Mouse (Mus musculus): ENCODE data around the gene Tubg2. TPM values are rescaled to one million over a fixed set of nuclear protein-coding genes. Genes with fewer than 3 reads are reported as not detected.

The Tubg2 gene
- polyA plus RNA-seq, 1 experiment, result 2.4 TPM

- DNase-seq, result no peak
- TF ChIP-seq CTCF (IDR thresholded peaks at IDR 0.05; ENCODE audit: insufficient read depth, low read length) (peak; percentile 38), POLR2A (IDR thresholded peaks at IDR 0.05; ENCODE audit: borderline replicate concordance, extremely low read depth, low read depth, low read length) (no peak)
- Histone ChIP-seq H3K4me1 (ENCODE audit: control insufficient read depth, insufficient read depth, low read length) (peaks cover 18% of the 10 kb centered on the region), H3K4me3 (replicated peaks; ENCODE audit: extremely low read depth, low read depth, low read length) (peak within 1 kb of the TSS; percentile 37)
- 20% methylated on average over 14 of the region's 14 CpGs for WGBS
Measured at GRCm38 (mm10) chr11:101174851-101175628, 19.3 kb downstream of the Tubg2 start, which contains the start of gene Ccr10. TSS of gene Ccr10 (minus strand) at chr11:101175443.

- H3K4me1 ChIP-seq (ENCODE audit: control insufficient read depth, insufficient read depth, low read length), result peaks cover 18% of the 10 kb centered on the region
- DNase-seq, result no peak
- TF ChIP-seq CTCF (IDR thresholded peaks at IDR 0.05; ENCODE audit: insufficient read depth, low read length) (no peak), POLR2A (IDR thresholded peaks at IDR 0.05; ENCODE audit: borderline replicate concordance, extremely low read depth, low read depth, low read length) (no peak)
- H3K4me3 ChIP-seq (replicated peaks; ENCODE audit: extremely low read depth, low read depth, low read length), result no peak overlapping the region
- WGBS, result 11% methylated on average over 11 of the region's 11 CpGs
Measured at GRCm38 (mm10) chr11:101175636-101176116, 20.0 kb downstream of the Tubg2 start.

- H3K4me1 ChIP-seq (ENCODE audit: control insufficient read depth, insufficient read depth, low read length), result peaks cover 18% of the 10 kb centered on the region
- TF ChIP-seq CTCF (IDR thresholded peaks at IDR 0.05; ENCODE audit: insufficient read depth, low read length) (0 out of 2 replicates have a peak, but pooled peaks have one; percentile 21), POLR2A (IDR thresholded peaks at IDR 0.05; ENCODE audit: borderline replicate concordance, extremely low read depth, low read depth, low read length) (no peak)
- 2% methylated on average over 25 of the region's 25 CpGs for WGBS
- H3K4me3 ChIP-seq (replicated peaks; ENCODE audit: extremely low read depth, low read depth, low read length), result no peak overlapping the region
- DNase-seq, result no peak
Measured at GRCm38 (mm10) chr11:101176117-101176691, 20.5 kb downstream of the Tubg2 start.

GRCm38 (mm10) chr11:101176933-101177773, 21.4 kb downstream of the Tubg2 start:
- TF ChIP-seq CTCF (IDR thresholded peaks at IDR 0.05; ENCODE audit: insufficient read depth, low read length), result peak; percentile 63
- no peak for TF ChIP-seq POLR2A (IDR thresholded peaks at IDR 0.05; ENCODE audit: borderline replicate concordance, extremely low read depth, low read depth, low read length)
- Histone ChIP-seq H3K4me1 (ENCODE audit: control insufficient read depth, insufficient read depth, low read length) (peaks cover 15% of the 10 kb centered on the region), H3K4me3 (replicated peaks; ENCODE audit: extremely low read depth, low read depth, low read length) (no peak overlapping the region)
- WGBS, result 41% methylated on average over 22 of the region's 22 CpGs
- peak; percentile 41 for DNase-seq

- no peak for DNase-seq
- WGBS, result 78% methylated on average over 36 of the region's 36 CpGs
- TF ChIP-seq POLR2A (IDR thresholded peaks at IDR 0.05; ENCODE audit: borderline replicate concordance, extremely low read depth, low read depth, low read length) (no peak), CTCF (IDR thresholded peaks at IDR 0.05; ENCODE audit: insufficient read depth, low read length) (no peak)
- Histone ChIP-seq H3K4me1 (ENCODE audit: control insufficient read depth, insufficient read depth, low read length) (peaks cover 8% of the 10 kb centered on the region), H3K4me3 (replicated peaks; ENCODE audit: extremely low read depth, low read depth, low read length) (no peak overlapping the region)
Measured at GRCm38 (mm10) chr11:101178061-101179058, 22.7 kb downstream of the Tubg2 start.

- H3K4me3 ChIP-seq (replicated peaks; ENCODE audit: extremely low read depth, low read depth, low read length), result no peak overlapping the region
- TF ChIP-seq CTCF (IDR thresholded peaks at IDR 0.05; ENCODE audit: insufficient read depth, low read length) (no peak), POLR2A (IDR thresholded peaks at IDR 0.05; ENCODE audit: borderline replicate concordance, extremely low read depth, low read depth, low read length) (no peak)
- H3K4me1 ChIP-seq (ENCODE audit: control insufficient read depth, insufficient read depth, low read length), result peaks cover 2% of the 10 kb centered on the region
- 83% methylated on average over 15 of the region's 15 CpGs for WGBS
- DNase-seq, result no peak
Measured at GRCm38 (mm10) chr11:101179306-101179705, 23.6 kb downstream of the Tubg2 start.

- H3K4me3 ChIP-seq (replicated peaks; ENCODE audit: extremely low read depth, low read depth, low read length), result no peak overlapping the region
- WGBS, result 77% methylated on average over 17 of the region's 17 CpGs
- no peak for DNase-seq
- TF ChIP-seq CTCF (IDR thresholded peaks at IDR 0.05; ENCODE audit: insufficient read depth, low read length), result no peak
- no peak for TF ChIP-seq POLR2A (IDR thresholded peaks at IDR 0.05; ENCODE audit: borderline replicate concordance, extremely low read depth, low read depth, low read length)
- H3K4me1 ChIP-seq (ENCODE audit: control insufficient read depth, insufficient read depth, low read length), result no peaks in the 10 kb centered on the region
Measured at GRCm38 (mm10) chr11:101180261-101180660, 24.6 kb downstream of the Tubg2 start.

All from lung, adult 2 months (tissue).